Mouse (Mus musculus) midbrain, embryonic 11.5 days (tissue): ENCODE measurements at regions not wholly inside any gene's neighbourhood (a gene's known extent, or its start where the extent isn't known, plus 50 kb on each side); places are given as distances from the start of the nearest gene placed in this dataset.

Source experiments
- ATAC-seq: fragments of 200-750 bp; cut with Nextera tagmentation; 2 replicates; pipeline ENCODE4 v1.8.0; 2017; ENCODE audit warnings: moderate TSS enrichment, moderate library complexity; ENCODE audit not compliant: low FRiP score
- DNase-seq: peaks from one replicate; pipeline ENCODE4 v3.0.0; 2015; ENCODE audit warnings: low spot score; ENCODE audit errors: missing footprints
- H3K27ac ChIP-seq: fragments of 300-500 bp; sonication (generic); 2 replicates; pipeline ENCODE4 v1.5.1; 2014; ENCODE audit warnings: low read depth, low read length
- H3K27me3 ChIP-seq: fragments of 300-500 bp; sonication (generic); 2 replicates; pipeline ENCODE4 v1.6.1; 2014; ENCODE audit warnings: mild to moderate bottlenecking, low read length, moderate library complexity, mixed read lengths; ENCODE audit not compliant: control insufficient read depth, insufficient read depth
- H3K36me3 ChIP-seq: fragments of 300-500 bp; sonication (generic); 2 replicates; pipeline ENCODE4 v1.6.1; 2014; ENCODE audit warnings: mild to moderate bottlenecking, low read length, moderate library complexity, mixed read lengths; ENCODE audit not compliant: control insufficient read depth, insufficient read depth
- H3K4me1 ChIP-seq: fragments of 300-500 bp; sonication (generic); 2 replicates; pipeline ENCODE4 v1.6.1; 2014; ENCODE audit warnings: low read length; ENCODE audit not compliant: control insufficient read depth, insufficient read depth
- H3K4me2 ChIP-seq: fragments of 300-500 bp; sonication (generic); 2 replicates; pipeline ENCODE4 v1.6.1; 2014; ENCODE audit warnings: mild to moderate bottlenecking, moderate library complexity
- H3K4me3 ChIP-seq: fragments of 300-500 bp; sonication (generic); 2 replicates; pipeline ENCODE4 v1.5.1; 2014; ENCODE audit warnings: low read depth, low read length
- H3K9ac ChIP-seq: fragments of 300-500 bp; sonication (generic); 2 replicates; pipeline ENCODE4 v1.6.1; 2014; ENCODE audit warnings: low read length
- H3K9me3 ChIP-seq: fragments of 300-500 bp; sonication (generic); 2 replicates; pipeline ENCODE4 v1.6.1; 2016; ENCODE audit warnings: low read length; ENCODE audit not compliant: control insufficient read depth
- WGBS: fragments of 180-500 bp; shearing (Covaris S2); extraction: QIAGEN DNeasy Blood & Tissue Kit; methylation state at CpG from one replicate; pipeline ENCODE4 v1.1.7; 2014; 5-methylcytosine and 5-hydroxymethylcytosine counted together

DNA sequence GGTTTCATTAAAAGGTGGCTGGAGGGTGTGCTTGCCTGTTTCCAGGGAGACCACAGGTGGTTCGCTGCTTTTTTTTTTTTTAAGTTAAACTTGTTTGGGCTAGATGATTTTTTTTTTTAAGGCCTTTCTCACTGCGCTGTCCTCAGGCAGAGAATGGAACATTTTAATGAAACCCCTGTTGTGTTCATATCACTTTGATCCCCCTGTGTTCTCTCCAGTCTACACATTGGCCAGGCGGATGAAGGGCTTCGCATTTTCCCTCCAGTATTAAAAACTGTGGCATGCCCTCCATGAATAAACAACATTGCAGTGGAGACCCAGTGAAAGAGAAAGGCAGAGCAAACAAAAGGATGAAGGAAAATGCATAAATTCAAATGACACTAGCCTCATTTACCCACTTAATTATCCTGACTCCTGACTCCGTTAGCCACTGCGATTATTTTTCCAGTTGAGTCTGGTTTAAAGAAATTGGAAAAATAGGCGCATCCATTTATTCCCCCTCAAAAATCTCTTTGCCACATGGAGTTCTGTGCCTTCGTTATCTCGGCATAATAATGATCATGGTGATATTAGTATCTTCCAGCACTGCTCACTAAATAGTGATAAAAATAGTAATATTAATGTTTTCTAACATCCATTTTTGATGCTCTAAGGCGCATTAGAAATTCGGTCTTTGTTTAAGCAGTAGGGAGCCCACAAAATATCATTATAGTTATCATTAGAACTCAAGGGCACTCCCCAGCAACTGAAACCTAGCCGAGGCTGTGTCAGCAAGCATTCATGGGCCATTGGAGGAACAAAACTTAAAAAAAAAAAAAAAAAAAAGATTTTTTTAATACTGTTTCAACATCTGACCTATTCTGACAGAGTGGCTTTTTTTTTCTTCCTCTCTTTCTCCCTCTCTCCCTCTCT is 618.0 kb downstream of the Tfap2b start:
- Histone ChIP-seq H3K4me2 (no peak overlapping the region), H3K27me3 (no peaks in the 10 kb centered on the region), H3K36me3 (no peaks in the 10 kb centered on the region), H3K4me1 (no peaks in the 10 kb centered on the region; the same call in 1 of the 2 replicates), H3K27ac (no peak overlapping the region), H3K9ac (no peak overlapping the region), H3K9me3 (no peaks in the 10 kb centered on the region), H3K4me3 (no peak overlapping the region)
- ATAC-seq: peak; percentile 66
- DNase-seq: no peak
- WGBS: 65% methylated on average over 12 of the region's 12 CpGs

DNA sequence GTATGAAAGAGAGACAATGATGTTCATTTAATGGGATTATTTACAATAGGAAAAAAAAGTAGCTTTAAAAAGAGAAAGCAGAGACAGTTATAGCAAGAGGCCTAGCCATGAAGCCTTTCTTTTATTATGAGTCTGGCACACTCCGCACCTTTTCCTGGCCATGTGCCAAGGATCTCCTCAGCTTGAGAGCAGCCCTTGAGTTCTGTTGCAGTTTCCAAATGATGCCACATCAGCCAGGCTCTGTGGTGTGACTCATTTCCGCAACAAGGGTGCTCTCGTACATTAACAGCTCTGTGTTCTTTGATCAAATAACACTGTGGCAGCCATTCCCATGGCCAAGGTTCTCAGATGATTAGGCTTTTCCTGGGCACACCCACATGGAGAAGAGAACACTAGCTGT is 641.2 kb downstream of the Tfap2b start:
- Histone ChIP-seq H3K9ac (no peak overlapping the region), H3K36me3 (no peaks in the 10 kb centered on the region), H3K9me3 (no peaks in the 10 kb centered on the region), H3K27ac (no peak overlapping the region), H3K27me3 (no peaks in the 10 kb centered on the region), H3K4me3 (no peak overlapping the region), H3K4me1 (no peaks in the 10 kb centered on the region), H3K4me2 (no peak overlapping the region)
- ATAC-seq (no peak), DNase-seq (no peak)
- 93% methylated on average over 3 of the region's 3 CpGs for WGBS

DNA sequence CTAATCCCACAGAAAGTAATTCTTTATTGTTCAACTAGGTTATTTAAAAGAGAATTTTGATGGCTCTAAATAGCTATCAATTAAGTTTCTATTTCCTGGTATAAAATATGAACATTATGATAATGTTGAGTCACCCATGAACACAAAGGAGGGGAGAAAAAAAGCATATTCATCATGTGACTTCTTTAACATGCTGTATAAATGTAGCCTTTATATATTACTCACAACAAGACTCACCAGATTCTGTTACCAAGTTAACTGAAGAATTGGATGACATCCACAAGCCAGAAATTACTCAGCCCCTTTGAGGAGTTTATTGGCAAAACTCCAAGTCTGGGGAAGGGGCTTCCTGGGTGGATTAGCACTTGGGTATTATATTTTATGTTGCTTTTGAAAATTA is 648.5 kb downstream of the Tfap2b start:
- Histone ChIP-seq H3K9ac (no peak overlapping the region), H3K4me2 (no peak overlapping the region), H3K4me3 (no peak overlapping the region), H3K27ac (no peak overlapping the region), H3K9me3 (no peaks in the 10 kb centered on the region), H3K27me3 (no peaks in the 10 kb centered on the region), H3K36me3 (no peaks in the 10 kb centered on the region), H3K4me1 (no peaks in the 10 kb centered on the region)
- no peak for ATAC-seq
- DNase-seq: no peak

DNA sequence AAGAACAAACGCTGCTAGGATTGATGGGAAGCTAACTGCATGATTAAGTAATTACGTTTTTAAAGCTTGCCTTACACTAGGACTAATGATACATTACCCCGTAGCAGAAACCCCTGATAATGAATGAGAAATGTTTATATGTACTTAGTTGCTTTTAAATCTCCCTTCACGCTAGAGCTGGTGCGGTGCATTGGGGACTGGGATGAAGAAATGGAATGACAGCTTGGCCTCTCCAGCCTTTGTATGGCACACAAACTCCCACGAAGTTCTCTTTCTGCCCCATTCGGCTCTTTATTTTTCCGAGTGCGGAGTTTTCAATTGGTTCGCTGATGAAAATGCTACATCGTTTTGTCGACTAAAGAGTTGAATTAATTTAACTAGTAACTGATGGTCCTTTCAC is 659.8 kb downstream of the Tfap2b start:
- no peaks in the 10 kb centered on the region for H3K36me3 ChIP-seq
- H3K4me3 ChIP-seq: no peak overlapping the region
- no peak overlapping the region for H3K4me2 ChIP-seq
- WGBS: 78% methylated on average over 12 of the region's 12 CpGs
- no peaks in the 10 kb centered on the region for H3K4me1 ChIP-seq
- no peaks in the 10 kb centered on the region for H3K27me3 ChIP-seq
- no peak overlapping the region for H3K9ac ChIP-seq
- no peak overlapping the region for H3K27ac ChIP-seq
- no peaks in the 10 kb centered on the region for H3K9me3 ChIP-seq
- ATAC-seq (no peak), DNase-seq (no peak)

DNA sequence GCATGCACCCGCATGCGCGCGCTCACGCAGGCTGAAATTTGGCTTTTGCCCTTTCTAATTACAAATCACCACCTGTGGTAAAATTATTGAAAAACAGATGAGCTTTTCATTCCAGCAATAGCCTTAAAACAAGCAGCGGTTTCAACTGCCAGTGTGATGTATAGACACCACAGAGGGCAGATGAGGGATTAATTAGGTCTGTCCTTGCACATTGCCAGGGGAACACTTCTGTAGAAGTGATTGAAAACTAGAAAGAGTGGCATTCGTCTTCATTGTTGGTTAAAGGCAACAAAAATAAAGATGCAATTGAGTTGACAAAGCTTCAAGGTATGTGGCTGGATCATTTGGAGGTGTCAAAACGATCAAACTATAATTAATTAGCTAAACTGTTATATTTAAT is 672.5 kb downstream of the Tfap2b start:
- H3K4me3 ChIP-seq: no peak overlapping the region
- WGBS: 65% methylated on average over 8 of the region's 8 CpGs
- H3K27ac ChIP-seq: no peak overlapping the region
- no peaks in the 10 kb centered on the region for H3K27me3 ChIP-seq
- ATAC-seq (no peak), DNase-seq (no peak)
- H3K4me2 ChIP-seq: no peak overlapping the region
- H3K9ac ChIP-seq: no peak overlapping the region
- no peaks in the 10 kb centered on the region for H3K4me1 ChIP-seq
- no peaks in the 10 kb centered on the region for H3K9me3 ChIP-seq
- no peaks in the 10 kb centered on the region for H3K36me3 ChIP-seq

DNA sequence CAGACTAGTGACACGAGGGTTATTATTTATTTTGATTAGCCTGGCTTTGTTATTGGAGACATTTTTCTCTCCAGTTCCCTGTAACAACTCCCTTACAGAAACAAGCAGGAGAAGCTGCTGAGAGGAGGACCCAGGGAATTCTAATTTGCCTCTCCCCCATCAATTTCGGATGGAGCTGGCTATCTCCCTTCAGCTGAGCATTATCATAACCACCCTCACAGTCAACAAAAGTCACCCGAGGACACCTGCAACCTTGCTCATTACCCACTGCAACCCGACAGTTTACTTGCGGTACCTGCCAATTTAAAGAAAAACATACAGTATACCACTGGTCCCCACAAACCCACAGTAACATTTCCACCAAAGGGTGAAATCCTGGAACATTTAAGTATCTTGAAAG is 690.7 kb downstream of the Tfap2b start:
- no peak overlapping the region; the same call in 1 of the 2 replicates for H3K4me2 ChIP-seq

DNA sequence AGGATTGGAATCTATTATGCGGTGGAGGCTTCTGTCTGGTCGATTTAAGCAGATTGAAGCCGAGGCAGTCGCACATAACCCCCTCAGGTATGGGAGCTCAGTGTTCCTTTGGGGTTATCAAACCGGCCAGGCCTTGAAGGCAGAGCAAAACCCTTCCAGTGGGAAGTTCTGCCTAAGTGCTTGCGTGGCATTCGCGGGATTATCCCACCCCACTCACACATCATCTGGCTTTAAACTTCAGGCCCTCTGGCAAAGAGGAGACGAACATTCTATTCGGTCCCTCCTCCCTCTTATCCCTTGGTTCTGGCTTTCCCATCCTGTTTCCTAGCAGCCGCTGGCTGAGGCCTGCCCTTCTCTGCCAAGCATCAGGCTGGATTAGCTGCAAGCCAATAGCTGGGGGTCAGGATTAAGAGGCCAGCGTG is 691.2 kb downstream of the Tfap2b start:
- H3K27me3 ChIP-seq: peaks cover 32% of the 10 kb centered on the region

More for the DNA sequence above, 690.7 kb downstream of the Tfap2b start:
- peak; percentile 87 for DNase-seq
- Histone ChIP-seq H3K27ac (no peak overlapping the region), H3K4me1 (peaks cover 29% of the 10 kb centered on the region), H3K27me3 (peaks cover 29% of the 10 kb centered on the region), H3K36me3 (no peaks in the 10 kb centered on the region), H3K4me3 (no peak overlapping the region), H3K9ac (no peak overlapping the region), H3K9me3 (no peaks in the 10 kb centered on the region)
- WGBS: 25% methylated on average over 5 of the region's 5 CpGs
- ATAC-seq: no peak; the same call in 1 of the 2 replicates

DNA sequence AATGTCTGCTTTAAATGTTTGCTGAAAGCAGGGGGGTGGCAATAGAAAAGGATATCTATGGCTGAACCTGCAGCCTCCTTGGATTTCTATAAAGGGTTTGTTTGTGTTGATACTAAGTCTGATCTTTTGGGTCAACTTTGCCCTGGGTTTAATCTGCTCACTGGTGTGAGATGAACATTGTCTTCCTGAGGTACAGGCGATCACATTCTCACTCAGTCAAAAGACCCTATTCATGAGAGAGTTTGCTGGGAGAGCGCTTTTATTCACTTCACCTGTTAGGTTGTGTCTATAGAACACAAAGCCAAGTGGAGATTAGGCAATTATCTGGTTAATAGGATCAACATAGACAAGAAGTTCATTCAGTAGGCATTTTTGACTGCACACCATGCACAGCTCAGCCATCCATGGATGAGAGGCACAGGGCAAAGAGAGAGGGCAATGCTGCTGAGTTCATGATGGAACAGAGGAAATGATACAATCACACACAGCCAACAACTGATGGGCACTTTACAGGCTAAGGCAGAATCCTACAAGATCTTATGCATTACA is 692.3 kb downstream of the Tfap2b start:
- no peak overlapping the region for H3K27ac ChIP-seq

More for the DNA sequence above, 691.2 kb downstream of the Tfap2b start:
- H3K9me3 ChIP-seq: no peaks in the 10 kb centered on the region
- H3K4me2 ChIP-seq: peak overlapping the region; percentile 2; the same call in 1 of the 2 replicates
- H3K36me3 ChIP-seq: no peaks in the 10 kb centered on the region
- WGBS: 11% methylated on average over 12 of the region's 12 CpGs
- no peak overlapping the region for H3K9ac ChIP-seq
- H3K4me1 ChIP-seq: peaks cover 29% of the 10 kb centered on the region
- ATAC-seq (peak; percentile 87), DNase-seq (peak; percentile 93)
- no peak overlapping the region for H3K27ac ChIP-seq
- H3K4me3 ChIP-seq: no peak overlapping the region

DNA sequence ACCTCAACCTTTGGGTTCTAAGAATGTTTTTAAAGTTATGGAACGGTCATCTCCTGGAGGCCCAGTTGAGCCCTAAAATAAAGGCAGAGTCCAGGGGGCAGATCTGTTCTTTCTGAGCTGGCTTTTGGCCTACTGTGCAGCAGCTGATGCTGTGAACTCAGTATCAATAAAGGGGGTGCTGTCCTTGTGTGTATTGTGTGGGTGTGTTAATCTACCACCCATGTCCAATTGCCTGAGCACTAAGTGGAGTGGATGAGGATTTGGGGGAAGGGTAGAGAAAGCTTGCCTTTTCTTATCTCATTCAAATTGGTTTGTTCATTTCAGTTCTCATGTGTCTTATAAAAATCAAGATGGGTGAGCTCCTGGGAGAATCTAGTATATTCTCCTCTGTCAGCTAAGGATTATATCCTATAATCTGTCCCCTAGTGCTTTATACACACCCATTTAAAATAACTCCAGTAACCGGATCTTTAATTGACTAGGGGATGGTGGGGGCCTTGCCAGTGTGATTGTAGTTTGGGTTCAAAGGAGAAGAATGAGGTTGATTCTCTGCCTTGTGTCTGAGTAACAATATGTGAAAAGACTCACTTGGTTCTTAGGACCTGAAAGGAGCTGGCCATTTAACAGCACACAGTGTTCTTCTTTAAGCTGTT is 703.6 kb downstream of the Tfap2b start:
- peaks cover 23% of the 10 kb centered on the region for H3K27me3 ChIP-seq
- H3K4me3 ChIP-seq: no peak overlapping the region
- DNase-seq (no peak), ATAC-seq (peak; percentile 84)
- H3K9ac ChIP-seq: no peak overlapping the region
- H3K36me3 ChIP-seq: no peaks in the 10 kb centered on the region
- H3K9me3 ChIP-seq: no peaks in the 10 kb centered on the region
- H3K4me1 ChIP-seq: peaks cover 4% of the 10 kb centered on the region; the same call in 1 of the 2 replicates
- H3K27ac ChIP-seq: no peak overlapping the region
- 17% methylated on average over 2 of the region's 2 CpGs for WGBS
- no peak overlapping the region for H3K4me2 ChIP-seq

More for the DNA sequence above, 692.3 kb downstream of the Tfap2b start:
- no peaks in the 10 kb centered on the region for H3K9me3 ChIP-seq
- no peak overlapping the region for H3K4me3 ChIP-seq
- no peak overlapping the region; the same call in 1 of the 2 replicates for H3K4me2 ChIP-seq
- H3K9ac ChIP-seq: no peak overlapping the region
- ATAC-seq (peak; percentile 82), DNase-seq (peak; percentile 90)
- peaks cover 29% of the 10 kb centered on the region for H3K4me1 ChIP-seq
- 13% methylated on average over 2 of the region's 2 CpGs for WGBS
- peaks cover 35% of the 10 kb centered on the region for H3K27me3 ChIP-seq
- no peaks in the 10 kb centered on the region for H3K36me3 ChIP-seq
